Mouse (Mus musculus): ENCODE results near the gene Alas2. TPM values are rescaled to one million over a fixed set of nuclear protein-coding genes. Genes with fewer than 3 reads are reported as not detected.

Gene Alas2
- polyA plus RNA-seq, 1 experiment = not detected

DNA sequence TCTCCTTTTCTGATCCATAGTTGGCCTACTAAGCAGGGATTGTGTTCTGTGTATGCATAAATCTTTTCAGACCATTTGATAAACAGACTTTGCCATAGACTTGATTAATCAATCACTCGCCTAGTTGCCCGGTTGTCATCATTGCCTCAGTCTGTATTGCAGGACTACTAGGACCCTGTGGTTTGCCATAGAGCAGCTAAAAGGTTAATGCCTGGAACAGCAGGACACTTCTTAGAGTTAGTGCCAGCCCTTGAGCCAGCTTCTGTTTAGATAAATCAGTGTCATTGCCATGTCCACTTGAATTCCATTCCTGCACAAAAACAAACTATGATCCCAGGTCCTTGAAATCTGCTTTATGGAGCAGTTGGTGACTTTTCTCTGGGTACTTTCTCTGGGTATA, 51.7 kb downstream of the Alas2 start:
- TF ChIP-seq CTCF (IDR thresholded peaks at IDR 0.05; ENCODE audit: borderline replicate concordance, insufficient read depth, low read length) (no peak), POLR2A (IDR thresholded peaks at IDR 0.05; ENCODE audit: low read depth, low read length) (no peak)
- H3K4me3 ChIP-seq (ENCODE audit: insufficient read depth, low read length) = no peak overlapping the region
- no peak overlapping the region for H3K27ac ChIP-seq (ENCODE audit: insufficient read depth, low read length)
- no peaks in the 10 kb centered on the region for H3K4me1 ChIP-seq (ENCODE audit: control insufficient read depth, insufficient read depth, low read length)

Other genes with a start within 250 kb of the Alas2 start
- gene Tmem29, start 88.2 kb upstream of the Alas2 start, polyA plus RNA-seq (2011; ENCODE audit: insufficient read length, low read depth, missing spikeins) = 20.4 and 24.5 TPM in 2 replicates
- gene Pfkfb1, start 40.9 kb downstream of the Alas2 start, polyA plus RNA-seq (2011; ENCODE audit: insufficient read length, low read depth, missing spikeins) = 8.4 and 10.5 TPM in 2 replicates
- 14.4 and 19.1 TPM in 2 replicates for gene Apex2, start 42.5 kb downstream of the Alas2 start, polyA plus RNA-seq (2011; ENCODE audit: insufficient read length, low read depth, missing spikeins)
- gene Tro, start 110.2 kb downstream of the Alas2 start, polyA plus RNA-seq (2011; ENCODE audit: insufficient read length, low read depth, missing spikeins) = 9.9 and 12.3 TPM in 2 replicates